Mouse (Mus musculus): ENCODE measurements around the gene Zcchc8.

GRCm38 (mm10) chr5:123747604-123748003 lies 26.7 kb upstream of the Zcchc8 start:
- no peak for TF ChIP-seq CTCF (IDR thresholded peaks at IDR 0.05; ENCODE audit: extremely low read depth, insufficient read length, insufficient replicate concordance, low read depth, low read length)
- TF ChIP-seq POLR2A (IDR thresholded peaks at IDR 0.05; ENCODE audit: low read depth, low read length): no peak
